Mouse (Mus musculus) kidney, adult 2 months (tissue): Measurements from ENCODE around the gene Crybb3.

Source experiments
- CTCF ChIP-seq: fragments of 200-500 bp; conservative IDR thresholded peaks from 2 replicates; pipeline ENCODE4 v1.5.1; 2011; ENCODE audit warnings: low read depth, mild to moderate bottlenecking, control low read depth, low read length, moderate library complexity, mixed read lengths; ENCODE audit not compliant: insufficient read depth, insufficient read length
- POLR2A ChIP-seq: fragments of 200-500 bp; IDR thresholded peaks from one replicate; pipeline ENCODE4 v1.6.1; 2011; ENCODE audit warnings: low read depth, low read length, control low read depth

DNA sequence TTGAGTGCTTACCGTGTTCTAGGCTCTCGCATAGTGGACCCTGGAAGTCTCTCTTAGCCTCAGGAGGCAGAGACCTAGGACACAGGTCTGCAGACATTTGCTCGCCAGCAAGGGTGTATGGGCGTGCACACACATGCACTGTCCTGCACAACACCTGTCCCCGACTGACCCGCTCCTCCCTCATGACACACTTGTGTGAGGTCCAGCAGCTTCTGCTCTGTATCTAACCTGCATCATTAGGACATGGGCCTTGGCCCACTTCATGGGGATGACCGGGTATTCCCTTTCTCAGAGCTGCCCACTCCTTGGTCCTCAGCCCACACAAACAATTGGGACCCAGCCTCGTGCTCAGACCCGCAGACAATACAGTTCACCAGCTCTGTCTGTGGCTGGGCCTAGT lies 364 bp downstream of the Crybb3 start:
- TF ChIP-seq CTCF (no peak), POLR2A (no peak)
